Mouse (Mus musculus) midbrain, postnatal 0 days (tissue): Measurements from ENCODE around the gene Rbm28. TPM values are rescaled to one million over a fixed set of nuclear protein-coding genes. Genes with fewer than 3 reads are reported as not detected.

ENCODE experiments used
- ATAC-seq: fragments of 200-750 bp; cut with Nextera tagmentation; 2 replicates; pipeline ENCODE4 v1.8.0; 2017; ENCODE audit warnings: moderate number of reproducible peaks, mild to moderate bottlenecking, moderate TSS enrichment, moderate library complexity; ENCODE audit not compliant: low FRiP score
- DNase-seq: peaks from one replicate; pipeline ENCODE4 v3.0.0-alpha.2; 2015; ENCODE audit warnings: low spot score
- H3K27ac ChIP-seq: fragments of 300-500 bp; sonication (generic); 2 replicates; pipeline ENCODE4 v1.5.1; 2014; ENCODE audit warnings: low read depth, mild to moderate bottlenecking, low read length, mixed read lengths
- H3K27me3 ChIP-seq: fragments of 300-500 bp; sonication (generic); 2 replicates; pipeline ENCODE4 v1.6.1; 2014; ENCODE audit warnings: low read length, control low read depth, mixed read lengths; ENCODE audit not compliant: insufficient read depth
- H3K36me3 ChIP-seq: fragments of 300-500 bp; sonication (generic); 2 replicates; pipeline ENCODE4 v1.6.1; 2014; ENCODE audit warnings: low read length, control low read depth, mixed read lengths; ENCODE audit not compliant: insufficient read depth
- H3K4me1 ChIP-seq: fragments of 300-500 bp; sonication (generic); 2 replicates; pipeline ENCODE4 v1.6.1; 2014; ENCODE audit warnings: mild to moderate bottlenecking, control low read depth, antibody characterized with exemption, low read length, mixed read lengths; ENCODE audit not compliant: insufficient read depth
- H3K4me2 ChIP-seq: fragments of 300-500 bp; sonication (generic); 2 replicates; pipeline ENCODE4 v1.6.1; 2014; ENCODE audit warnings: low read depth, mild to moderate bottlenecking, low read length, mixed read lengths; ENCODE audit not compliant: poor library complexity, severe bottlenecking
- H3K4me3 ChIP-seq: fragments of 300-500 bp; sonication (generic); 2 replicates; pipeline ENCODE4 v1.5.1; 2014; ENCODE audit warnings: low read depth, mild to moderate bottlenecking, low read length, moderate library complexity
- H3K9ac ChIP-seq: fragments of 300-500 bp; sonication (generic); replicated peaks from 2 replicates; pipeline ENCODE4 v1.6.1; 2014; ENCODE audit warnings: mild to moderate bottlenecking, low read length, moderate library complexity, mixed read lengths; ENCODE audit not compliant: poor library complexity, severe bottlenecking
- H3K9me3 ChIP-seq: fragments of 300-500 bp; sonication (generic); 2 replicates; pipeline ENCODE4 v1.6.1; 2016; ENCODE audit warnings: low read length, control low read depth
- CTCF ChIP-seq: IDR thresholded peaks from 2 replicates; pipeline ENCODE4 v1.5.1; 2016; ENCODE audit warnings: antibody characterized with exemption, mild to moderate bottlenecking
- WGBS: fragments of 180-500 bp; shearing (Covaris S2); extraction: QIAGEN DNeasy Blood & Tissue Kit; methylation state at CpG from one replicate; pipeline ENCODE4 v1.1.7; 2014; 5-methylcytosine and 5-hydroxymethylcytosine counted together
- polyA plus RNA-seq: library from polyadenylated mRNA; unstranded; fragments of >200 nt; fragmentation: Nextera tagmentation; extraction: Ambion mirVana; gene quantifications from 2 replicates; pipeline ENCODE4 v1.2.1, GENCODE M21; 2015
- total RNA-seq: library from RNA; depleted of rRNA; stranded (reverse); fragments of >200 nt; gene quantifications from 2 replicates; pipeline ENCODE4 v1.2.3, GENCODE M21; 2014

Rbm28 gene
- total and polyA plus RNA-seq, 2 experiments from 2014 or later: 17.8 to 20.9 TPM

GRCm38 (mm10) chr6:29118963-29119362, 45.8 kb downstream of the Rbm28 start:
- Histone ChIP-seq H3K4me2 (no peak overlapping the region), H3K4me1 (no peaks in the 10 kb centered on the region), H3K9ac (no peak overlapping the region), H3K9me3 (no peaks in the 10 kb centered on the region), H3K36me3 (peaks cover under 1% of the 10 kb centered on the region; the same call in 1 of the 2 replicates), H3K27me3 (no peaks in the 10 kb centered on the region), H3K27ac (no peak overlapping the region), H3K4me3 (no peak overlapping the region)
- DNase-seq (no peak), ATAC-seq (no peak)
- TF ChIP-seq CTCF: no peak
- WGBS: 82% methylated on average over 4 of the region's 4 CpGs

GRCm38 (mm10) chr6:29118231-29118630, 46.6 kb downstream of the Rbm28 start:
- no peak overlapping the region for H3K27ac ChIP-seq
- no peak for ATAC-seq
- H3K9me3 ChIP-seq: no peaks in the 10 kb centered on the region
- no peak overlapping the region for H3K9ac ChIP-seq
- H3K4me2 ChIP-seq: no peak overlapping the region
- no peak overlapping the region for H3K4me3 ChIP-seq
- DNase-seq: no peak
- no peaks in the 10 kb centered on the region for H3K27me3 ChIP-seq
- no peaks in the 10 kb centered on the region for H3K36me3 ChIP-seq
- TF ChIP-seq CTCF: no peak
- no peaks in the 10 kb centered on the region for H3K4me1 ChIP-seq

- Histone ChIP-seq H3K27ac (no peak overlapping the region), H3K4me3 (no peak overlapping the region), H3K9ac (no peak overlapping the region), H3K27me3 (no peaks in the 10 kb centered on the region), H3K4me1 (no peaks in the 10 kb centered on the region), H3K36me3 (no peaks in the 10 kb centered on the region), H3K4me2 (no peak overlapping the region), H3K9me3 (no peaks in the 10 kb centered on the region)
- ATAC-seq (peak; percentile 61; the same call in 1 of the 2 replicates), DNase-seq (peak; percentile 73)
- 41% methylated on average over 7 of the region's 7 CpGs for WGBS
- TF ChIP-seq CTCF: no peak
These were observed 47.2 kb downstream of the Rbm28 start for GRCm38 (mm10) chr6:29117417-29118104.

GRCm38 (mm10) chr6:29115756-29116155, 49.0 kb downstream of the Rbm28 start:
- no peaks in the 10 kb centered on the region for H3K4me1 ChIP-seq
- TF ChIP-seq CTCF: no peak
- H3K4me2 ChIP-seq: no peak overlapping the region
- no peaks in the 10 kb centered on the region for H3K9me3 ChIP-seq
- no peaks in the 10 kb centered on the region for H3K27me3 ChIP-seq
- DNase-seq (no peak), ATAC-seq (no peak)
- no peak overlapping the region for H3K4me3 ChIP-seq
- H3K36me3 ChIP-seq: no peaks in the 10 kb centered on the region
- 76% methylated on average over 7 of the region's 7 CpGs for WGBS
- H3K27ac ChIP-seq: no peak overlapping the region
- no peak overlapping the region for H3K9ac ChIP-seq

DNA sequence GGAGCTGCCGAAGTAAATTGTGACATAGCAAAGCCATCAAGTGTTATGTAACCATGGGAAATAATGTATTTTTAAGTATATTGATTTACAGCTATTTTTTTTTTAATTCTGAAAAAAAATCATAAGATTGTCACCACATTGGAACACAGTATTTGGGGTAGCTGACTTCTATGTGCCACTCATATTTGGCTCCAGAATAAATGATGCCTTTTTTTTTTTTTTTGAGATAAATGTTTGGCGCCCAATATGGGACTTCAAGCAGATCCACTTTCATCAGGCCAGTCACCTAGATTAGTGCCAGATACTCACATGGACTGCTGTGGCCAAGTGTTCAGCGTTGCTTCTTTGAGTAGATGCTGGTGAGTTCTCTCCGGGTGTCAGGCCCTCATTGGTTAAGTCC, 53.3 kb downstream of the Rbm28 start:
- Histone ChIP-seq H3K27me3 (no peaks in the 10 kb centered on the region), H3K9me3 (no peaks in the 10 kb centered on the region), H3K9ac (no peak overlapping the region), H3K4me3 (no peak overlapping the region), H3K4me2 (no peak overlapping the region), H3K36me3 (no peaks in the 10 kb centered on the region), H3K27ac (no peak overlapping the region), H3K4me1 (no peaks in the 10 kb centered on the region)
- ATAC-seq (no peak), DNase-seq (no peak)
- no peak for TF ChIP-seq CTCF
- 94% methylated on average over 4 of the region's 4 CpGs for WGBS

DNA sequence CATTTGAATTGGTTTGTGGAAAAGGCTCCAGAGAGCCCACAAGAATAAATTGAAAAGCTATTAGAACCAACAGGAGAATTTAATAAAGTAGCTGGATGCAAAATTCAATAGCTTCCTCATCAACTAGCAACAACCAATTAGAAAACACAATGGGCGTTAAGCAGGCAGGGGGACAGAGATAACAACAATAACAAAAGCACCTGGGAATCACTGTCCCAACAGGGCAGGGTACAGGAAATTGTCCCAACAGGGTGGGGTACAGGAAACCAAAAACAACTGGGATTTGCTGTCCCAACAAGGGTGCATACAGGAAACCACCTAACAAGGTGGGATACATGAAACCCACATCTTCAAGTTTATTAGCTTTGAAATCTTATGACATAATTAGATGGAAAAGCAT, 56.4 kb downstream of the Rbm28 start:
- no peak for TF ChIP-seq CTCF
- H3K27ac ChIP-seq: no peak overlapping the region
- H3K36me3 ChIP-seq: no peaks in the 10 kb centered on the region
- DNase-seq (no peak), ATAC-seq (no peak)
- no peak overlapping the region for H3K4me3 ChIP-seq
- no peak overlapping the region for H3K9ac ChIP-seq
- H3K9me3 ChIP-seq: no peaks in the 10 kb centered on the region
- no peaks in the 10 kb centered on the region for H3K27me3 ChIP-seq
- H3K4me2 ChIP-seq: no peak overlapping the region
- H3K4me1 ChIP-seq: no peaks in the 10 kb centered on the region
- 74% methylated on average over 1 of the region's 1 CpGs for WGBS
